In genomic region chr9:85409974-85410506, GRCm38 (mm10) we compare ENCODE assay signal across 16 mouse cellular contexts.
DNase-seq lines count a peak whose midpoint lies in the region; ATAC-seq and TF ChIP-seq lines count a peak whose summit lies in the region.
"Had no signal": no experiment of that assay in that cellular context is flagged by ENCODE, and none has a peak within 500 bp of the region (broad histone marks: within the 10 kb centered on the region; RNA-seq: fewer than 3 reads in every experiment).

No protein-coding gene starts in this region.

- no peak for TF ChIP-seq CTCF in testis, adult 2 months (IDR thresholded peaks at IDR 0.05; ENCODE audit: control insufficient read depth, insufficient read depth, insufficient replicate concordance, low read depth, low read length)

- H3K4me1 ChIP-seq in heart, embryonic 10.5 days: peaks cover 16% of the 10 kb centered on the region
- peaks cover 16% of the 10 kb centered on the region for H3K4me1 ChIP-seq in heart, embryonic 16.5 days (ENCODE audit: control insufficient read depth, insufficient read depth, low read length)
- no peaks in the 10 kb centered on the region for H3K4me1 ChIP-seq in testis, adult 2 months (ENCODE audit: control insufficient read depth, insufficient read depth, low read length)
- H3K4me1 ChIP-seq: hindbrain, embryonic 10.5 days; midbrain, embryonic 10.5 days had no signal

- DNase-seq in heart, embryonic 10.5 days (ENCODE audit: low spot score): no peak
- no peak for DNase-seq in heart, postnatal 25 days (ENCODE audit: low spot score)
- no peak for DNase-seq in heart, postnatal 14 days
- DNase-seq in testis, postnatal 10 days (ENCODE audit: low spot score): no peak
- peak; percentile 53 for DNase-seq in yolk sac, embryonic 10.5 days (ENCODE audit: low spot score)
- DNase-seq in lung, postnatal 10 days: no peak
- DNase-seq: cerebellum, adult 9-10 months had no signal

- no peaks in the 10 kb centered on the region for H3K27me3 ChIP-seq in heart, embryonic 10.5 days (ENCODE audit: insufficient read depth, poor library complexity, severe bottlenecking)
- no peaks in the 10 kb centered on the region for H3K27me3 ChIP-seq in heart, embryonic 16.5 days (ENCODE audit: control insufficient read depth, insufficient read depth, low read length)
- no peaks in the 10 kb centered on the region for H3K27me3 ChIP-seq in testis, adult 2 months (ENCODE audit: control insufficient read depth, insufficient read depth, low read length)
- H3K27me3 ChIP-seq: embryonic facial prominence, embryonic 15.5 days; lung, embryonic 15.5 days had no signal

- TF ChIP-seq POLR2A in testis, adult 2 months (IDR thresholded peaks at IDR 0.05; ENCODE audit: control insufficient read depth, low read depth, low read length): no peak

- no peak for ATAC-seq in heart, embryonic 16.5 days (replicated peaks; ENCODE audit: extremely low read depth, insufficient read depth, low FRiP score)

- no peaks in the 10 kb centered on the region for H3K36me3 ChIP-seq in heart, embryonic 10.5 days
- H3K36me3 ChIP-seq in heart, embryonic 16.5 days (ENCODE audit: control insufficient read depth, insufficient read depth): no peaks in the 10 kb centered on the region
- H3K36me3 ChIP-seq in testis, adult 2 months (ENCODE audit: control insufficient read depth, insufficient read depth, low read length): no peaks in the 10 kb centered on the region
- H3K36me3 ChIP-seq: embryonic facial prominence, embryonic 15.5 days; hindbrain, embryonic 10.5 days; lung, embryonic 15.5 days; midbrain, embryonic 10.5 days had no signal

- WGBS in heart, embryonic 10.5 days: 30% methylated on average over 4 of the region's 4 CpGs
- WGBS in heart, embryonic 16.5 days: 29% methylated on average over 4 of the region's 4 CpGs

- H3K4me2 ChIP-seq in heart, embryonic 16.5 days (ENCODE audit: low read depth, low read length): peak overlapping the region; percentile 33; the same call in 1 of the 2 replicates
- H3K4me2 ChIP-seq: embryonic facial prominence, embryonic 15.5 days; lung, embryonic 15.5 days had no signal

- H3K9me3 ChIP-seq in heart, embryonic 10.5 days: no peaks in the 10 kb centered on the region
- no peaks in the 10 kb centered on the region for H3K9me3 ChIP-seq in heart, embryonic 16.5 days (replicated peaks; ENCODE audit: control insufficient read depth, low read length)
- H3K9me3 ChIP-seq: embryonic facial prominence, embryonic 15.5 days; hindbrain, embryonic 10.5 days; lung, embryonic 15.5 days; midbrain, embryonic 10.5 days had no signal

- H3K9ac ChIP-seq in heart, embryonic 16.5 days (ENCODE audit: low read length): no peak overlapping the region
- H3K9ac ChIP-seq: embryonic facial prominence, embryonic 15.5 days; liver, embryonic 14.5 days; lung, embryonic 15.5 days had no signal

- no peak overlapping the region for H3K4me3 ChIP-seq in heart, embryonic 10.5 days
- no peak overlapping the region for H3K4me3 ChIP-seq in heart, embryonic 16.5 days (ENCODE audit: low read length)
- H3K4me3 ChIP-seq in testis, adult 2 months (ENCODE audit: control insufficient read depth, low read depth, low read length): no peak overlapping the region
- H3K4me3 ChIP-seq: embryonic facial prominence, embryonic 15.5 days; gastrocnemius, adult 2 months; hindbrain, embryonic 10.5 days; lung, embryonic 15.5 days; midbrain, embryonic 10.5 days had no signal

- H3K27ac ChIP-seq in heart, embryonic 10.5 days: 0 out of 2 replicates have a peak overlapping the region, but pooled peaks have one; percentile 10
- H3K27ac ChIP-seq in heart, embryonic 16.5 days (ENCODE audit: low read length): peak overlapping the region; percentile 74
- H3K27ac ChIP-seq in testis, adult 2 months (ENCODE audit: control insufficient read depth, insufficient read depth, low read depth, low read length): peak overlapping the region; percentile 47; the same call in 1 of the 2 replicates
- H3K27ac ChIP-seq: embryonic facial prominence, embryonic 15.5 days; gastrocnemius, adult 2 months; hindbrain, embryonic 10.5 days; liver, embryonic 14.5 days; lung, embryonic 15.5 days; midbrain, embryonic 10.5 days; stomach, postnatal 0 days had no signal

- intact Hi-C loops in heart, postnatal 25 days (cut with DNase I): no loop called here
- intact Hi-C loops in heart, postnatal 14 days (cut with DNase I): no loop called here

Comparison
In these comparisons a context has a peak if more than half of its experiments do, and no peak if none do; other contexts are left out.
1. H3K27ac ChIP-seq: peak in every context shown above with its lines; median percentile 74 in heart, embryonic 16.5 days; 47 in testis, adult 2 months; 10 in heart, embryonic 10.5 days.